Mouse (Mus musculus): ENCODE measurements around the gene Slc10a3.
"Not testable (repeated sequence)": the region's sequence is repeated elsewhere in the genome, so short reads cannot be mapped to it uniquely, and the experiment has no call there.

The Slc10a3 gene

GRCm38 (mm10) chrX:74372888-74373549, at the start of gene Slc10a3, which contains the start of gene Ubl4a:
TSS of gene Slc10a3 (minus strand) at chrX:74373349.
TSS of gene Ubl4a (minus strand) at chrX:74373218.
- DNase-seq (ENCODE audit: low spot score), result peak; percentile 29

- DNase-seq (ENCODE audit: low spot score), result no peak
Measured at GRCm38 (mm10) chrX:74413377-74413776, 40.2 kb upstream of the Slc10a3 start.

GRCm38 (mm10) chrX:74408340-74408739, 35.2 kb upstream of the Slc10a3 start:
- DNase-seq (ENCODE audit: low spot score), result no peak

GRCm38 (mm10) chrX:74400136-74400535, 27.0 kb upstream of the Slc10a3 start:
- no peak for DNase-seq (ENCODE audit: low spot score)

GRCm38 (mm10) chrX:74392535-74393443, 19.6 kb upstream of the Slc10a3 start, which contains the start of the genes Fam3a and Ikbkg:
TSS of gene Fam3a (minus strand) at chrX:74393272.
TSS of gene Ikbkg (plus strand) at chrX:74393290.
- DNase-seq (ENCODE audit: low spot score), result peak; percentile 27

GRCm38 (mm10) chrX:74388153-74388552, 15.0 kb upstream of the Slc10a3 start:
- no peak for DNase-seq (ENCODE audit: low spot score)

- DNase-seq (ENCODE audit: low spot score), result no peak
Measured at GRCm38 (mm10) chrX:74384451-74384850, 11.3 kb upstream of the Slc10a3 start.

GRCm38 (mm10) chrX:74368209-74368909, 4.8 kb downstream of the Slc10a3 start:
- peak; percentile 19 for DNase-seq (ENCODE audit: low spot score)

- DNase-seq (ENCODE audit: low spot score), result no peak
Measured at GRCm38 (mm10) chrX:74367512-74367911, 5.6 kb downstream of the Slc10a3 start.

GRCm38 (mm10) chrX:74359171-74359570, 14.0 kb downstream of the Slc10a3 start:
- no peak for DNase-seq (ENCODE audit: low spot score)

- DNase-seq (ENCODE audit: low spot score), result not testable (repeated sequence)
Measured at GRCm38 (mm10) chrX:74357069-74357468, 16.1 kb downstream of the Slc10a3 start.

- DNase-seq (ENCODE audit: low spot score), result no peak
Measured at GRCm38 (mm10) chrX:74353467-74353770, 19.7 kb downstream of the Slc10a3 start, which contains the start of gene Lage3. TSS of gene Lage3 (minus strand) at chrX:74353618.

- no peak for DNase-seq (ENCODE audit: low spot score)
Measured at GRCm38 (mm10) chrX:74352645-74353466, 20.3 kb downstream of the Slc10a3 start.

GRCm38 (mm10) chrX:74330166-74330930, 42.8 kb downstream of the Slc10a3 start:
- no peak for DNase-seq (ENCODE audit: low spot score)

- no peak for DNase-seq (ENCODE audit: low spot score)
Measured at GRCm38 (mm10) chrX:74329215-74329671, 43.9 kb downstream of the Slc10a3 start.

- no peak for DNase-seq (ENCODE audit: low spot score)
Measured at GRCm38 (mm10) chrX:74328725-74329161, 44.4 kb downstream of the Slc10a3 start, which contains the start of gene Plxna3. TSS of gene Plxna3 (plus strand) at chrX:74329066.

Data from urinary bladder, postnatal 10 days (tissue).